Mouse (Mus musculus): Measurements from ENCODE around the gene Dnajc7.

DNA sequence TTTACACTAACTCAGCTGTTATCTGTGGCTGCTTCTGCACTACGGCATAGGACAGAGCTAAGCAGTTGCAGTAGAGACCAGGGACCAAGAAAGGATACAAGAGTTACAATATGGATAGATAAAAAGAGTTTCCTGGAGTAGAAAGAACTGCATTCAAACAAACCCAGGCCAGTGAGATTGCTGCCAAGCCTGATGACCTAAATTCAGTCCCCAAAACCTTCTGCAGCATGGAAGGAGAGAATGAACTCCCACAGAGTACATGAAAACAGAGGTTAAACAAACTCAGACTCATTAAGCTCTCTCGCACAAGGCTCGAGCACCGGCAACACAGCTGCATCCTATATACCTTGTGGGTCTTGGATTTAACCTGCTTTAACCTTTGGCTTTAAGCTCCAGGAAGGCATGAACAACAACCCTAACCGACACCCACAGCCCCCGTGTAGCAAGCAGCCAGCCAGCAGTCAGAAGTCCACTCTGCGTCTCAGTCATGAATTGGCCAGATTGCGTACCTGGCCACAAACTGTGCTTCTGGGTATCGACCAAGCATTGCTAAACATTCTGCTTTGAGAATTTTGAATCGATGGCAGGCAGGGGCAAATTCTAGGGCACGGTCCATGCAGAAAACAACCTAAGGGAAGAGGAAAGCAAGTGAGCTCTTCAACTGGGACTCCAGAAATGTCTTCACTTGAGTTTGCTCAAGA, 27.5 kb downstream of the Dnajc7 start:
- TF ChIP-seq CTCF (IDR thresholded peaks at IDR 0.05; ENCODE audit: borderline replicate concordance, insufficient read depth, low read depth, low read length) = no peak
- no peak for TF ChIP-seq POLR2A (IDR thresholded peaks at IDR 0.05; ENCODE audit: borderline replicate concordance, insufficient read depth, low read length)

Data from cerebellum, adult 2 months (tissue).